Mouse (Mus musculus): ENCODE measurements at regions not wholly inside any gene's neighbourhood (a gene's known extent, or its start where the extent isn't known, plus 50 kb on each side); places are given as distances from the start of the nearest gene placed in this dataset.
"Not testable (repeated sequence)": the region's sequence is repeated elsewhere in the genome, so short reads cannot be mapped to it uniquely, and the experiment has no call there.

GRCm38 (mm10) chr8:20495542-20495941 is 119.2 kb upstream of the Gm21119 start:
- not testable (repeated sequence) for DNase-seq (ENCODE audit: low spot score in 2 of 2)

- DNase-seq (ENCODE audit: low spot score in 2 of 2) = not testable (repeated sequence)
Observed at GRCm38 (mm10) chr8:20513920-20514319, 100.8 kb upstream of the Gm21119 start.

GRCm38 (mm10) chr8:20516324-20516830 is 98.3 kb upstream of the Gm21119 start:
- DNase-seq (ENCODE audit: low spot score in 2 of 2) = not testable (repeated sequence)

- DNase-seq (ENCODE audit: low spot score in 2 of 2) = not testable (repeated sequence)
Observed at GRCm38 (mm10) chr8:20517551-20517950, 97.2 kb upstream of the Gm21119 start.

- DNase-seq (ENCODE audit: low spot score in 2 of 2) = not testable (repeated sequence)
Observed at GRCm38 (mm10) chr8:20524539-20524938, 90.2 kb upstream of the Gm21119 start.

- DNase-seq (ENCODE audit: low spot score in 2 of 2) = not testable (repeated sequence)
Observed at GRCm38 (mm10) chr8:20529048-20529447, 85.7 kb upstream of the Gm21119 start.

GRCm38 (mm10) chr8:20539031-20539430 is 75.7 kb upstream of the Gm21119 start:
- not testable (repeated sequence) for DNase-seq (ENCODE audit: low spot score in 2 of 2)

GRCm38 (mm10) chr8:20544084-20544483 is 70.6 kb upstream of the Gm21119 start:
- DNase-seq (ENCODE audit: low spot score in 2 of 2) = not testable (repeated sequence)

- not testable (repeated sequence) for DNase-seq (ENCODE audit: low spot score in 2 of 2)
Observed at GRCm38 (mm10) chr8:20545347-20545746, 69.4 kb upstream of the Gm21119 start.

- DNase-seq (ENCODE audit: low spot score in 2 of 2) = not testable (repeated sequence)
Observed at GRCm38 (mm10) chr8:20546401-20546800, 68.3 kb upstream of the Gm21119 start.

GRCm38 (mm10) chr8:20550054-20550778 is 64.5 kb upstream of the Gm21119 start:
- peak; percentile 100 for DNase-seq (ENCODE audit: low spot score in 2 of 2)

GRCm38 (mm10) chr8:20556501-20557181 is 58.1 kb upstream of the Gm21119 start:
- DNase-seq (ENCODE audit: low spot score in 2 of 2) = not testable (repeated sequence)

GRCm38 (mm10) chr8:20557184-20557583 is 57.5 kb upstream of the Gm21119 start:
- DNase-seq (ENCODE audit: low spot score in 2 of 2) = not testable (repeated sequence)

- DNase-seq (ENCODE audit: low spot score in 2 of 2) = peak; percentile 26 to 49
Observed at GRCm38 (mm10) chr8:20557609-20558008, 57.1 kb upstream of the Gm21119 start.

Data from frontal cortex, postnatal 36 days (tissue).